Mouse (Mus musculus): ENCODE measurements around the gene Cd3g. TPM values are rescaled to one million over a fixed set of nuclear protein-coding genes. Genes with fewer than 3 reads are reported as not detected.

Cd3g gene
- 0.25 TPM in 1 of 2 replicates, not detected in the other for polyA plus RNA-seq (2016; fragmentation: Nextera tagmentation; extraction: Ambion mirVana)

GRCm38 (mm10) chr9:44980242-44980641 lies at the start of gene Cd3g:
Gene Cd3g (minus strand): TSS chr9:44980431.
- Histone ChIP-seq H3K27ac (no peak within 1 kb of the TSS), H3K36me3 (no peaks in the 10 kb centered on the region), H3K4me3 (no peak within 1 kb of the TSS), H3K27me3 (replicated peaks) (no peaks in the 10 kb centered on the region), H3K9me3 (no peaks in the 10 kb centered on the region), H3K4me1 (no peaks in the 10 kb centered on the region), H3K9ac (no peak within 1 kb of the TSS), H3K4me2 (replicated peaks) (no peak within 1 kb of the TSS)
- WGBS: 73% methylated on average over 3 of the region's 3 CpGs
- ATAC-seq (ENCODE audit: low FRiP score, low read depth): no peak

- no peak overlapping the region for H3K27ac ChIP-seq
- H3K27me3 ChIP-seq (replicated peaks): peaks cover 3% of the 10 kb centered on the region; the same call in 1 of the 2 replicates
- no peaks in the 10 kb centered on the region for H3K36me3 ChIP-seq
- no peak overlapping the region for H3K9ac ChIP-seq
- H3K4me1 ChIP-seq: no peaks in the 10 kb centered on the region
- H3K4me3 ChIP-seq: no peak overlapping the region
- ATAC-seq (ENCODE audit: low FRiP score, low read depth): no peak
- H3K9me3 ChIP-seq: no peaks in the 10 kb centered on the region
- H3K4me2 ChIP-seq (replicated peaks): no peak overlapping the region
- WGBS: 82% methylated on average over 8 of the region's 8 CpGs
Measured at GRCm38 (mm10) chr9:45027376-45027775, 47.1 kb upstream of the Cd3g start.

- Histone ChIP-seq H3K4me2 (replicated peaks) (no peak overlapping the region), H3K27ac (no peak overlapping the region), H3K27me3 (replicated peaks) (no peaks in the 10 kb centered on the region; the same call in 1 of the 2 replicates), H3K9ac (no peak overlapping the region), H3K4me3 (no peak overlapping the region), H3K4me1 (no peaks in the 10 kb centered on the region), H3K9me3 (no peaks in the 10 kb centered on the region), H3K36me3 (no peaks in the 10 kb centered on the region)
- no peak for ATAC-seq (ENCODE audit: low FRiP score, low read depth)
- WGBS: 83% methylated on average over 2 of the region's 2 CpGs
Measured at GRCm38 (mm10) chr9:45024187-45024586, 44.0 kb upstream of the Cd3g start.

DNA sequence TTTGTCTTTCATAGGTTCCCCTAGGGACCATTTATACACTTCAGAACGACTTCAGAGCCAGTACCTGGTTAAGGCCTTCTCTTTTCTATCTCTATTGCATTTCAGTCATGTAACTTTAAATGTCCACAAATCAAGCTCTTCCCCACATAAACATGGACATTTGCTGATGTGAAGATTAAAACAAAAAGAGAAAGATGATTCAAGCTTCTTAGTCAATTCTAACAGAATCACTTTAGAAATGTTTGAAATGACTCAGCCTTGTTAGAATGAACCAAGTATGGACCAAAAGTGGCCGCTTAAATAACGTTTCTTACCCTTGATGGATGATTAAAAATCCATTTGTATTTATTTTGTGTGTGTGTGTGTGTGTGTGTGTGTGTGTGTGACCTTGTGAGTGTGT lies 43.4 kb upstream of the Cd3g start:
- 61% methylated on average over 3 of the region's 3 CpGs for whole genome bisulfite sequencing
- Histone ChIP-seq H3K27ac (no peak overlapping the region), H3K4me2 (replicated peaks) (no peak overlapping the region), H3K36me3 (no peaks in the 10 kb centered on the region), H3K9me3 (no peaks in the 10 kb centered on the region), H3K4me1 (no peaks in the 10 kb centered on the region), H3K9ac (no peak overlapping the region), H3K4me3 (no peak overlapping the region), H3K27me3 (replicated peaks) (no peaks in the 10 kb centered on the region)
- ATAC-seq (ENCODE audit: low FRiP score, low read depth): no peak

GRCm38 (mm10) chr9:45022800-45023199 lies 42.6 kb upstream of the Cd3g start:
- Histone ChIP-seq H3K9ac (no peak overlapping the region), H3K36me3 (no peaks in the 10 kb centered on the region), H3K27ac (no peak overlapping the region), H3K9me3 (no peaks in the 10 kb centered on the region), H3K27me3 (replicated peaks) (no peaks in the 10 kb centered on the region), H3K4me1 (no peaks in the 10 kb centered on the region), H3K4me3 (no peak overlapping the region), H3K4me2 (replicated peaks) (no peak overlapping the region)
- no peak for ATAC-seq (ENCODE audit: low FRiP score, low read depth)
- 12% methylated on average over 3 of the region's 3 CpGs for WGBS

GRCm38 (mm10) chr9:45018031-45018430 lies 37.8 kb upstream of the Cd3g start:
- no peak overlapping the region for H3K4me2 ChIP-seq (replicated peaks)
- H3K9ac ChIP-seq: no peak overlapping the region
- H3K9me3 ChIP-seq: 0 out of 2 replicates have a peak, but pooled peaks cover 6% of the 10 kb centered on the region
- no peaks in the 10 kb centered on the region for H3K4me1 ChIP-seq
- H3K27me3 ChIP-seq (replicated peaks): no peaks in the 10 kb centered on the region
- no peaks in the 10 kb centered on the region for H3K36me3 ChIP-seq
- no peak overlapping the region for H3K4me3 ChIP-seq
- no peak overlapping the region for H3K27ac ChIP-seq
- ATAC-seq (ENCODE audit: low FRiP score, low read depth): no peak
- 73% methylated on average over 11 of the region's 11 CpGs for WGBS

- ATAC-seq (ENCODE audit: low FRiP score, low read depth): no peak
- Histone ChIP-seq H3K27me3 (replicated peaks) (no peaks in the 10 kb centered on the region), H3K4me1 (no peaks in the 10 kb centered on the region), H3K4me3 (no peak overlapping the region), H3K4me2 (replicated peaks) (no peak overlapping the region), H3K9me3 (0 out of 2 replicates have a peak, but pooled peaks cover 6% of the 10 kb centered on the region), H3K9ac (no peak overlapping the region), H3K27ac (no peak overlapping the region), H3K36me3 (no peaks in the 10 kb centered on the region)
- WGBS: 69% methylated on average over 3 of the region's 3 CpGs
Measured at GRCm38 (mm10) chr9:45015841-45016240, 35.6 kb upstream of the Cd3g start.

DNA sequence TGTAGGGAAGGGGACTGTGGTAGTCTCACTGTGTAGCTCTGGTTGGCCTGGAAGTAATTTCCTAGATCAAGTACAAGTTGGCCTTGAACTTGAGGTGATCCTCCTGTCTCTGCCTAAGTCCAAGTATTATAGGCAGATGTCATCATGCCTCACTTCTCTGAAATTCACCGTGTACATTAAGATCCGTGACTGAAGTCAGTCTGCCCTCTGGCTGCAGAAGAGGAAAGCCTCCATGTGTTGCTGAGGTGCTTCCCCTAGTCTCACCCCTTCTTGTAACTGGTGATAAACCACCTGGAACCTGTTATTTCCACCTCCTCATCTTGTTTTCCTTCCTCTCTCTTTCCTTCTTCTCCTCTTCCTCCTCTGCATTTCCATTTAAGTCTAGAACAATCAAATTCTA lies 34.6 kb upstream of the Cd3g start:
- H3K4me3 ChIP-seq: no peak overlapping the region
- no peak overlapping the region for H3K4me2 ChIP-seq (replicated peaks)
- H3K9ac ChIP-seq: no peak overlapping the region
- H3K36me3 ChIP-seq: no peaks in the 10 kb centered on the region
- H3K4me1 ChIP-seq: no peaks in the 10 kb centered on the region
- WGBS: 47% methylated on average over 2 of the region's 2 CpGs
- 0 out of 2 replicates have a peak, but pooled peaks cover 6% of the 10 kb centered on the region for H3K9me3 ChIP-seq
- H3K27me3 ChIP-seq (replicated peaks): no peaks in the 10 kb centered on the region
- no peak overlapping the region for H3K27ac ChIP-seq
- ATAC-seq (ENCODE audit: low FRiP score, low read depth): no peak

- H3K9me3 ChIP-seq: 0 out of 2 replicates have a peak, but pooled peaks cover 6% of the 10 kb centered on the region
- ATAC-seq (ENCODE audit: low FRiP score, low read depth): no peak
- no peaks in the 10 kb centered on the region for H3K4me1 ChIP-seq
- 56% methylated on average over 6 of the region's 6 CpGs for WGBS
- H3K9ac ChIP-seq: no peak overlapping the region
- H3K4me3 ChIP-seq: no peak overlapping the region
- no peak overlapping the region for H3K27ac ChIP-seq
- no peaks in the 10 kb centered on the region for H3K36me3 ChIP-seq
- no peaks in the 10 kb centered on the region for H3K27me3 ChIP-seq (replicated peaks)
- H3K4me2 ChIP-seq (replicated peaks): no peak overlapping the region
Measured at GRCm38 (mm10) chr9:45011291-45011690, 31.1 kb upstream of the Cd3g start.

DNA sequence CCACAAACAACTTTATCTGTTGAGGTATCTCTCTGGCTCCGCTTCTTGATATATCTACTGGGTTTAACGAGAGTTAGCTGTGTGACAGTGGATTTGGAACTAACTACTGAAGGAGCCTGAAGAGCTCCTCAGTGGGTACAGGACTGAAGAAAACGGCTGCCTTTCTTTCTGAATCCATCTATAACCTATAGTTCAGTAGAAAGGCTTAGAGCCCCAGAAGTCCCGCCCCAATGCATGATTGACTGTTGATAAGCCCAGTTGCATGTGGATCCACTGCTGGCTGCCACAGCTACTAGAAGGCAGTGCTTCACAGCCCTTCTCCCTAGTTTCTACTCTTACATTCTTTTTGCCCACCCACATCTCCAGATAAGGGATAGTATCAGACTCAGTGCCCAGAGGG lies 30.2 kb upstream of the Cd3g start:
- no peaks in the 10 kb centered on the region for H3K4me1 ChIP-seq
- no peaks in the 10 kb centered on the region for H3K27me3 ChIP-seq (replicated peaks)
- H3K4me3 ChIP-seq: no peak overlapping the region
- 0 out of 2 replicates have a peak, but pooled peaks cover 6% of the 10 kb centered on the region for H3K9me3 ChIP-seq
- no peaks in the 10 kb centered on the region for H3K36me3 ChIP-seq
- no peak overlapping the region for H3K4me2 ChIP-seq (replicated peaks)
- no peak for ATAC-seq (ENCODE audit: low FRiP score, low read depth)
- no peak overlapping the region for H3K9ac ChIP-seq
- 81% methylated on average over 4 of the region's 4 CpGs for WGBS
- H3K27ac ChIP-seq: no peak overlapping the region

DNA sequence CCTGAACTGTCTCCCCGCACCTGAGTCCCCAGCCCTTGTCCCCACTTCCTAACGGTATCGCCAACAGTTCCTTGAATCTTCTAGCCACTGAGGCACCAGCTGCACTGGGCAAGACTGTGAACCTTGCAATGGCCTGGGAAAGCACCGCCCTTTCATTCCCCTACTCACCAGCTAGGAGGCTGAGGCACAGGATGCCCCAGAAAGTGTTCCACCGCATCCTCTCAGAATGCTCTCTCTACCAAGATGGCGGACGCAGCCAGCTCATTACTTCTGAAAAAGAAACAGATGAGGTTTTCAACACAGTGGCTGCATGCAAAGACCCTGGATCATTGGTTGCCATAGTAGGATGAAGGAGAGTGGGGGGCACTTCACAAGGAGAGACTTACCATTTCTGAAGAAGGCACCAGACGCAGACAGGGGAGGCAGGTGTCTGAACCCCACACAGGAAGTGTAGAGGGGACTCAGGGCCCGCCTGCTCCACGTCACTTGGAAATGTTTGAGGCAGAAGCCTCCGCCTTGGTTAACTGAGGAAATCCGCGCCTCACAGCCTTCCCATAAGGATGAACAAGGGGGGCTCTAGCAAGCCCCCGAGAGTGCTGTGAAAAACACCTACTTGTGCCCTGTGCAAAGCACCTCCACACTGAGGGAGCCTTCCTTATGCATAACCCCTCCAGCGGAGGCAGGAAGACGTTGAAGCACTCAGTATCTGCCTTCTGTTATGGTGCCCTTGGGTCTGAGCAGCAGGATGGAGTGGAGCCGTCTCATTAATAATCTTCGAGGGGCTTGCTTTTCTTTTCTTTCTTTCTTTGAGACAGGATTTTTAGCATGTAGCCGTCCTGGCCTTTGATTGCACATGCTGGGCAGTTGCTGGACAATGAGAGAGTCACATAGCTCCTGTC lies 29.2 kb upstream of the Cd3g start, which contains the start of gene Cd3e:
Gene Cd3e (minus strand): TSS at position 448 of the 899 bp plus-strand sequence.
- Histone ChIP-seq H3K9ac (no peak within 1 kb of the TSS), H3K4me2 (replicated peaks) (no peak within 1 kb of the TSS), H3K36me3 (no peaks in the 10 kb centered on the region), H3K27ac (no peak within 1 kb of the TSS), H3K27me3 (replicated peaks) (no peaks in the 10 kb centered on the region), H3K9me3 (0 out of 2 replicates have a peak, but pooled peaks cover under 1% of the 10 kb centered on the region), H3K4me3 (no peak within 1 kb of the TSS), H3K4me1 (no peaks in the 10 kb centered on the region)
- 85% methylated on average over 19 of the region's 19 CpGs for WGBS
- no peak for ATAC-seq (ENCODE audit: low FRiP score, low read depth)

DNA sequence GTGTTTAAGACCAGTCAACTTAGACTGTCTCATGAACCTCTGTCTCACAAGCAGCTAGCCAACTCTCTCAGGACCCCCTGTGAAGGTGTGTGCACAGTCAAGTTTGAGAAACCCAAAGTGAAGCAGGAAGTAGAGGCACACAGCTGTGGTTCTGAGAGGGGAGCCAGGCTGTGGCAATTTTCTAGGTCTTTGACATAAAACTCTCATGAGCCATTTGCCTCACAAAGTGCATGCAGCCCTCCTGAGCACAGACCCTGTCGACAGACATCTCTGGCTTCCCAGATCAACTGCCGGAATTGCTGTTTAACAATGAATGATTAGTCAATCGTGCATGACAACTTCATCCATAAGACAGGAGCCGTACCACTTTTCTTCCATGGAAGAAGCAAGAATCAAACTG lies 28.1 kb upstream of the Cd3g start:
- no peaks in the 10 kb centered on the region for H3K36me3 ChIP-seq
- H3K9me3 ChIP-seq: no peaks in the 10 kb centered on the region
- H3K4me2 ChIP-seq (replicated peaks): no peak overlapping the region
- no peaks in the 10 kb centered on the region for H3K4me1 ChIP-seq
- H3K27ac ChIP-seq: no peak overlapping the region
- 80% methylated on average over 4 of the region's 4 CpGs for WGBS
- H3K4me3 ChIP-seq: no peak overlapping the region
- no peaks in the 10 kb centered on the region for H3K27me3 ChIP-seq (replicated peaks)
- no peak overlapping the region for H3K9ac ChIP-seq
- ATAC-seq (ENCODE audit: low FRiP score, low read depth): no peak
